8 mouse cellular contexts compared by ENCODE assay signal in the genomic region with DNA sequence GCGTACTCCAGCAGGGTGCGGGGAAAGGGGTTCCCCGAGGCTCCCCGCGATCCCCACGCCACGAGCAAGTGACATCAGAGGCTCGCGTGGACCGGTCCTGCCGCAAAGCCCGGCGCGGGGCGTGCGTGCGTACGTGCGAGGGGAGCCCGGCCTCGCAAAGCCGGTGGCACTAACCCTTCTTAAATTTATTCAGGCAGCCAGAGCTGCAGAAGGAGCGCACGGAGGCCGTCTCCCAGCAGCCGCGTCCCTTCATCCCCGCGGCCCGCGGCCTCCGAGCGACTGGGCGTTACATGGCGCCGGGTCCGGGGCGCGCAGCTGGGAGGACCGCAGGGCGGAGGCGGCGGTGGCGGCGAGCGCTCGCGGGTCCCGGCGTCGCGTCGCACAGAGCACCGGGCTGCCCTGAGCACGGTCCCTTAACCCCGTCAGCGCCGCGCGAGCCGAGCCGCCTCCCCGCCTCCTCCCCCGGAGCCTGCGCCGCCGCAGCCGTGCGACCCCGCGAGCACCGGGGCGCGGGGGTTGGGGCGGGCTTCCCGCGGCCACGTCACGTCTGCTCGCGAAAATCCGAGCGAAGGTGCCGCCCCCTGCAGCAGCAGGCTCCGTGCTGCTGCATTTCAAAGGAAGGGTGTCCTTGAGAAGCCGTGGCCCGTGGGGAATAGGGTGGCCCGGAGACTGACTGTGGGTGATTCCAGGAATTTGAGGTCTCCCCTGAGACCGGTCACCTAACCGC.
DNase-seq lines count a peak whose midpoint lies in the region; ATAC-seq lines count a peak whose summit lies in the region.

No protein-coding gene starts in this region.

- peak overlapping the region; percentile 95 for H3K4me2 ChIP-seq in heart, embryonic 13.5 days
- H3K4me2 ChIP-seq in hindbrain, embryonic 15.5 days: peak overlapping the region; percentile 98
- H3K4me2 ChIP-seq in midbrain, embryonic 11.5 days: peak overlapping the region; percentile 96

- no peak for DNase-seq in heart, postnatal 36 days
- DNase-seq in ZHBTc4 (ENCODE audit: low read depth, low spot score): peak; percentile 60
- DNase-seq in embryo, embryonic 9.5 days (ENCODE audit: extremely low spot score): peak; percentile 39
- DNase-seq in midbrain, embryonic 11.5 days (ENCODE audit: low spot score, missing footprints): peak; percentile 91
- peak; percentile 40 for DNase-seq in testis, postnatal 14 days (ENCODE audit: low spot score)
- DNase-seq in spleen, postnatal 10 days (ENCODE audit: low spot score in 2 of 2): no peak

- no peaks in the 10 kb centered on the region for H3K36me3 ChIP-seq in heart, embryonic 13.5 days
- H3K36me3 ChIP-seq in hindbrain, embryonic 15.5 days: no peaks in the 10 kb centered on the region
- no peaks in the 10 kb centered on the region for H3K36me3 ChIP-seq in midbrain, embryonic 11.5 days (ENCODE audit: control insufficient read depth, insufficient read depth, low read length)

- no peaks in the 10 kb centered on the region for H3K9me3 ChIP-seq in heart, embryonic 13.5 days
- no peaks in the 10 kb centered on the region for H3K9me3 ChIP-seq in hindbrain, embryonic 15.5 days
- no peaks in the 10 kb centered on the region for H3K9me3 ChIP-seq in midbrain, embryonic 11.5 days (ENCODE audit: control insufficient read depth, low read length)

- peaks cover 6% of the 10 kb centered on the region; the same call in 1 of the 2 replicates for H3K4me1 ChIP-seq in heart, embryonic 13.5 days
- H3K4me1 ChIP-seq in hindbrain, embryonic 15.5 days (replicated peaks): peaks cover 16% of the 10 kb centered on the region
- H3K4me1 ChIP-seq in midbrain, embryonic 11.5 days (ENCODE audit: control insufficient read depth, insufficient read depth, low read length): peaks cover 8% of the 10 kb centered on the region; the same call in 1 of the 2 replicates

- no peak overlapping the region for H3K27ac ChIP-seq in heart, embryonic 13.5 days (replicated peaks)
- H3K27ac ChIP-seq in hindbrain, embryonic 15.5 days (replicated peaks): peak overlapping the region; percentile 84
- no peak overlapping the region for H3K27ac ChIP-seq in midbrain, embryonic 11.5 days (ENCODE audit: low read depth, low read length)

- WGBS in heart, embryonic 13.5 days: under 1% methylated on average over 90 of the region's 90 CpGs
- under 1% methylated on average over 89 of the region's 90 CpGs for WGBS in hindbrain, embryonic 15.5 days
- under 1% methylated on average over 75 of the region's 90 CpGs for WGBS in midbrain, embryonic 11.5 days

- intact Hi-C loops in heart, postnatal 36 days (cut with DNase I): no loop called here

- H3K4me3 ChIP-seq in heart, embryonic 13.5 days: peak overlapping the region; percentile 64
- H3K4me3 ChIP-seq in hindbrain, embryonic 15.5 days: peak overlapping the region; percentile 68
- peak overlapping the region; percentile 58 for H3K4me3 ChIP-seq in midbrain, embryonic 11.5 days (ENCODE audit: low read depth, low read length)

- H3K9ac ChIP-seq in heart, embryonic 13.5 days: peak overlapping the region; percentile 78
- H3K9ac ChIP-seq in hindbrain, embryonic 15.5 days: peak overlapping the region; percentile 82
- H3K9ac ChIP-seq in midbrain, embryonic 11.5 days (ENCODE audit: low read length): peak overlapping the region; percentile 53

- ATAC-seq in heart, embryonic 13.5 days (ENCODE audit: extremely low read depth, insufficient number of reproducible peaks, low FRiP score, low TSS enrichment): no peak
- peak; percentile 82 for ATAC-seq in hindbrain, embryonic 15.5 days (ENCODE audit: low FRiP score, low read depth)
- ATAC-seq in midbrain, embryonic 11.5 days (ENCODE audit: low FRiP score): peak; percentile 89

- H3K27me3 ChIP-seq in heart, embryonic 13.5 days (replicated peaks): peaks cover 92% of the 10 kb centered on the region
- H3K27me3 ChIP-seq in hindbrain, embryonic 15.5 days: peaks cover 4% of the 10 kb centered on the region; the same call in 1 of the 2 replicates
- H3K27me3 ChIP-seq in midbrain, embryonic 11.5 days (ENCODE audit: control insufficient read depth, insufficient read depth, low read length): peaks cover 9% of the 10 kb centered on the region

Comparison
In these comparisons a context has a peak if more than half of its experiments do, and no peak if none do; other contexts are left out.
1. DNase-seq: peak in ZHBTc4 (single experiment), embryo, embryonic 9.5 days (single experiment), midbrain, embryonic 11.5 days (single experiment) and testis, postnatal 14 days (single experiment); none in heart, postnatal 36 days (0 of 2) and spleen, postnatal 10 days (0 of 2).
2. Peak in every context shown above with its lines, with median percentiles within 50 percentile points of each other: H3K4me2 ChIP-seq, H3K4me3 ChIP-seq and H3K9ac ChIP-seq.